Mouse (Mus musculus) limb, embryonic 14.5 days (tissue): ENCODE results near the gene Large2. TPM values are rescaled to one million over a fixed set of nuclear protein-coding genes. Genes with fewer than 3 reads are reported as not detected.

Experiments
- ATAC-seq: fragments of 200-750 bp; cut with Nextera tagmentation; 2 replicates; pipeline ENCODE4 v1.8.0; 2017; ENCODE audit warnings: low read depth, moderate number of reproducible peaks, moderate TSS enrichment; ENCODE audit not compliant: low FRiP score
- DNase-seq: peaks from one replicate; pipeline ENCODE4 v3.0.0-alpha.2; 2015; ENCODE audit warnings: low spot score
- H3K27ac ChIP-seq: fragments of 300-500 bp; sonication (generic); replicated peaks from 2 replicates; pipeline ENCODE4 v1.5.1; 2014; ENCODE audit warnings: low read depth, mild to moderate bottlenecking, low read length, moderate library complexity, mixed read lengths
- H3K27me3 ChIP-seq: fragments of 300-500 bp; sonication (generic); 2 replicates; pipeline ENCODE4 v1.6.1; 2014; ENCODE audit warnings: low read length, mixed read lengths; ENCODE audit not compliant: control insufficient read depth, insufficient read depth
- H3K36me3 ChIP-seq: fragments of 300-500 bp; sonication (generic); 2 replicates; pipeline ENCODE4 v1.6.1; 2014; ENCODE audit warnings: mild to moderate bottlenecking, low read length, moderate library complexity, mixed read lengths; ENCODE audit not compliant: control insufficient read depth, insufficient read depth
- H3K4me1 ChIP-seq: fragments of 300-500 bp; sonication (generic); 2 replicates; pipeline ENCODE4 v1.6.1; 2014; ENCODE audit warnings: antibody characterized with exemption, low read length, mixed read lengths; ENCODE audit not compliant: control insufficient read depth, insufficient read depth
- H3K4me2 ChIP-seq: fragments of 300-500 bp; sonication (generic); replicated peaks from 2 replicates; pipeline ENCODE4 v1.6.1; 2014; ENCODE audit warnings: low read depth, mild to moderate bottlenecking, low read length, moderate library complexity; ENCODE audit not compliant: severe bottlenecking
- H3K4me3 ChIP-seq: fragments of 300-500 bp; sonication (generic); replicated peaks from 2 replicates; pipeline ENCODE4 v1.5.1; 2014; ENCODE audit warnings: low read length
- H3K9ac ChIP-seq: fragments of 300-500 bp; sonication (generic); 2 replicates; pipeline ENCODE4 v1.6.1; 2014; ENCODE audit warnings: mild to moderate bottlenecking, low read depth, low read length, moderate library complexity; ENCODE audit not compliant: severe bottlenecking
- H3K9me3 ChIP-seq: fragments of 300-500 bp; sonication (generic); 2 replicates; pipeline ENCODE4 v1.6.1; 2016; ENCODE audit warnings: low read length; ENCODE audit not compliant: control insufficient read depth
- POLR2A ChIP-seq: fragments of 200-500 bp; IDR thresholded peaks from 2 replicates; pipeline ENCODE4 v1.8.0; 2012; ENCODE audit warnings: inconsistent platforms, mild to moderate bottlenecking, moderate library complexity, borderline replicate concordance; ENCODE audit not compliant: insufficient read depth, insufficient read length; ENCODE audit errors: extremely low read depth
- WGBS: fragments of 180-500 bp; shearing (Covaris S2); extraction: QIAGEN DNeasy Blood & Tissue Kit; methylation state at CpG from one replicate; pipeline ENCODE4 v1.1.7; 2014; 5-methylcytosine and 5-hydroxymethylcytosine counted together
- polyA plus RNA-seq, 2 experiments: library from polyadenylated mRNA; depleted of rRNA in 1 of 2; stranded (reverse) in 1 of 2; unstranded in 1 of 2; fragments of >200 nt; fragmentation: Nextera tagmentation in 1 of 2; extraction: Ambion mirVana in 1 of 2; gene quantifications; 2 replicates each; pipeline versions ENCODE4 v1.2.1 to v1.2.3; 2012 to 2014

The Large2 gene
- polyA plus RNA-seq, 2 experiments: 16.3 to 32.7 TPM

DNA sequence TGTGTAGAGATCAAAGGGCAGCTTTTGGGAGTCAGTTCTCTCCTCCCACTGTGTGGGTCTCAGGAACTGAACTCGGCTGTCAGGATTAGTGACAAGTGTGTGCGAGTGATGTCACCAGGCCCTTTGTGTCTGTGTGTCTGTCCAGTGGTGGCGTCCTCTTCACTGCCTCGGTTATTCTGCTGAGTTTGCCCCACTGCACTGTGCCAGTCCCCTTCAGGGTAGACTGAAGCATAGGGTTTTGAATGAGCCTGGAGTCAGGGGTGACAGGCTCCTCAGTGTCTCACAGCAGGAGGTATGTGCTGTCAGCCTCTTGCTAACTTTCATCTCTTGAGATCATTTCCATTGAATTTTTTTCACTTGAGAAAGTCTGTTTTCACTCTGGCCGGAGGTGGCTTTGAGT lies 21.3 kb downstream of the Large2 start:
- H3K27ac ChIP-seq: no peak overlapping the region
- H3K9me3 ChIP-seq: no peaks in the 10 kb centered on the region
- ATAC-seq: no peak
- no peak overlapping the region for H3K9ac ChIP-seq
- no peak for DNase-seq
- no peaks in the 10 kb centered on the region for H3K27me3 ChIP-seq
- no peaks in the 10 kb centered on the region for H3K4me1 ChIP-seq
- H3K4me3 ChIP-seq: no peak overlapping the region
- peaks cover 86% of the 10 kb centered on the region for H3K36me3 ChIP-seq
- 68% methylated on average over 5 of the region's 5 CpGs for WGBS
- no peak overlapping the region for H3K4me2 ChIP-seq
- TF ChIP-seq POLR2A: no peak

DNA sequence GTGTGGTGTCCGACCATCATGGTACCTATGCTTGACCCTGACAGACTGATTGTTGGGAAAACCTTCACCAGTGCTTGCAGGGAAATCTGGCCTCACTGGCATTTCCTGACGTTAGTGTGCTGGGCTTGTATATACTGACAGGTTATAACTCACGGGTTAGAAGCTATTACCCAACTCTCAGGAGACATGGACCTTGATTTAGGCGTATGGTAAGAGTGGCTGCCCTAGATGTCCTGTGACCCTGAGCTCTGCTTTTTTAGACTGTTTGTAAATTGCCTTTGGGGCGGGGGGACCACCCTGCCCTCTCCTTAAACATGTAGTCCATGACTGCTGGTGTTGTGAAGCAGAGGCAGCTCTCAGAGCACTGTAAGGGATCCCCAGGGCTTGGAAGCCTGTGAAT lies 24.0 kb downstream of the Large2 start:
- DNase-seq (no peak), ATAC-seq (no peak)
- no peak overlapping the region for H3K27ac ChIP-seq
- H3K36me3 ChIP-seq: peaks cover 76% of the 10 kb centered on the region
- no peaks in the 10 kb centered on the region for H3K27me3 ChIP-seq
- no peak overlapping the region for H3K4me2 ChIP-seq
- no peaks in the 10 kb centered on the region for H3K4me1 ChIP-seq
- no peaks in the 10 kb centered on the region for H3K9me3 ChIP-seq
- H3K9ac ChIP-seq: no peak overlapping the region
- H3K4me3 ChIP-seq: no peak overlapping the region
- TF ChIP-seq POLR2A: no peak
- WGBS: 59% methylated on average over 5 of the region's 5 CpGs

DNA sequence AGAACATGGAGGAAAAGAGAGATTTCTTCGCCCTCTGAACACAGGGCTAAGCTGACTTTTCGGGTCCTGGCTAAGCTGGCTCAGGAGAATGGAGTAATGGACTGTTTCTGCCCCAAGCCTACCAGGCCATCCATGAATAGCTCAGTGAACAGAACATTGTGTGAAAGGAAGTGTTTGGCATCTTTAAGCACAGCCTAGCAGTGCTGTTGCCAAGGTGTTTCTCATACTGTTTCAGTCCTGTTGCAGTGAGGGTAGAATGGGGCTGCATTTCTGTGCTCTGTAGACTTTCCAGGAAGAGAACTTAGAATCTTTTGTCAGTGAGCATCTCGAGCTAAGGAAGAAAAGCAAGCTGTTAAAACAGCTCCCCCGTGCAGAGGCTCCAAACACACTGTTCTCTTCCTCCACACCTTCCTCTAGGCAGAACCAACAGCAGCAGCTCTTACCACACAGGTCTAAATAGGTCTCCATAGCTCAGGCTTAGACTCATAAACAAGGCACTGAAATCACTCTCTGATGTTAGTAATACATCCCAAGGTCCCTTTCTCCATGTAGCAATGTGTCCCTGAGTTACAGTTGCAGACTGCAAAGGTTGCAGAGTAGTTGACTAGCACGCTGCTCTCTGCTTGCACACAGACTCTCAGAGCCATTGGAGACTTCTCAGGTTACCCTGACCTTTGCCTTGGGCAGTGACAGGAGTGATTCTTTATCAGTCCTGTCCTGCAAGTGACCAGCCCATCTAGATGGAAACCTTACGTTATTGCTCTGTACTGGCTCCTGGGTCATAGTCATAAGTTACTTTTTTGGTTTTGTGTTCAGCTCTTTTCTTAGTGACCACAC lies 24.9 kb downstream of the Large2 start:
- H3K27me3 ChIP-seq: no peaks in the 10 kb centered on the region
- WGBS: 51% methylated on average over 6 of the region's 6 CpGs
- no peak for DNase-seq
- H3K4me1 ChIP-seq: no peaks in the 10 kb centered on the region
- H3K36me3 ChIP-seq: peaks cover 76% of the 10 kb centered on the region
- no peak overlapping the region for H3K27ac ChIP-seq
- H3K9ac ChIP-seq: no peak overlapping the region
- H3K4me3 ChIP-seq: no peak overlapping the region
- no peak for TF ChIP-seq POLR2A
- no peaks in the 10 kb centered on the region for H3K9me3 ChIP-seq
- no peak overlapping the region for H3K4me2 ChIP-seq
- no peak for ATAC-seq

DNA sequence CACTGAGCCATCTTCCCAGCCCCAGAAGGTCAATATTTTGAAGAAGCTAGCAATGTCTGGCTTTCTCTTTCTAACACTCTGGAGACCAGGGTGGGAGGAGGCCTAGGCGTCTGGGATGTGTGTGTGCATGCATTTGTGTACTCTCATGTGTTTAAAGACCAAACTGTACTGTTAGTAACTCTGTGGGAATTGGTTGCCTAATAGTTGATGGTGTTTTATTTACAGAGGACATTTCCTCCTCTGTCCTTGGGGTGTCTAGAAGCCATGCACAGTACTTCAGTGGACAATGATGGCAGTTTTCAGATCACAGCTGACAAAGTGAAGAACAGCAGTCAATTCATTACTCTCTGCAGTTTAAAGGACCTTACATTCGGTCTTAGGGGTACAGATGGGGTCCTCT lies 27.5 kb downstream of the Large2 start:
- DNase-seq (no peak), ATAC-seq (no peak)
- no peak overlapping the region for H3K27ac ChIP-seq
- TF ChIP-seq POLR2A: no peak
- no peak overlapping the region for H3K4me3 ChIP-seq
- 94% methylated on average over 2 of the region's 2 CpGs for WGBS
- no peaks in the 10 kb centered on the region for H3K9me3 ChIP-seq
- no peak overlapping the region for H3K9ac ChIP-seq
- H3K36me3 ChIP-seq: peaks cover 71% of the 10 kb centered on the region
- no peak overlapping the region for H3K4me2 ChIP-seq
- H3K4me1 ChIP-seq: no peaks in the 10 kb centered on the region
- H3K27me3 ChIP-seq: no peaks in the 10 kb centered on the region

DNA sequence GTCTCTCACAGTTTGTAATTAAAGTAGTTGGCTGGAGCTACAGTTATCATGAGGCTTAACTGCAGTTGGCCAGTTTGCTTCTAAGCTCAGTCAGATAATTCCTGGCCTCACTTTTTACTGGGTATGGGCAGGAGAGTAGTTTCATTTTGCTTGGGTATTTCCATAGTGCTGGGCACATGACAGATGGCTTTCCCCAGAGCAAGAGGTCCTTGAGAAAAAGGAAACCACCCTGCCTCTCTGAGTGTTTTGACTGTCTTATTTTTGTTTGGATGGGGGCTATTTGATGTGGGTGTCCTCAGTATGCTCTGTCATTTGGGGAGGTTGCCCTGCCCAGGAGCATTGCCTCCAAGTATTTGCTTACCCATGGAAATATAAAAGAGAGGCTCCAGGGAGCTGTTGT lies 32.3 kb downstream of the Large2 start:
- H3K9ac ChIP-seq: no peak overlapping the region
- H3K4me3 ChIP-seq: no peak overlapping the region
- no peak for TF ChIP-seq POLR2A
- no peak overlapping the region for H3K4me2 ChIP-seq
- no peaks in the 10 kb centered on the region for H3K4me1 ChIP-seq
- H3K36me3 ChIP-seq: peaks cover 55% of the 10 kb centered on the region
- no peak overlapping the region for H3K27ac ChIP-seq
- no peak for DNase-seq
- H3K9me3 ChIP-seq: no peaks in the 10 kb centered on the region
- no peaks in the 10 kb centered on the region for H3K27me3 ChIP-seq
- no peak for ATAC-seq

DNA sequence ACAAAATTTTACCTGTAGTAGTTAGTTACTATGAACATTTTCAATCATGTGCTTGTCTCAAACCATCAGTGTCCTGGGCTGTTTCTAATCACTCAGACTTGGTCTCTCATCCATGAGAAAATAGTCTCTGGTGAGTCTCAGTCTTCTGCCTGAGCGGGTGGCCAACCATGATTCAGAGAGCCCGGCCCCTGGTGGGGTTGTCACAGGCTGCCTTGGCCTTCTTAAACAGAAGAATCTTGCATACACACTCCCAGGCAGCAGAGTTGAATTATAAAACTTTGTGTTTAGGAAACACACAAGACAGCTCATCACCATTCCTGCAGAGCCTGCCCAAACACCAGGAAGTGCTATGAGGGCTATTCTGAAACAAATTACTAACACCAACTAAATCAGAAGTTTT lies 42.8 kb downstream of the Large2 start:
- 91% methylated on average over 2 of the region's 2 CpGs for WGBS
- no peaks in the 10 kb centered on the region for H3K9me3 ChIP-seq
- no peak overlapping the region for H3K4me3 ChIP-seq
- H3K36me3 ChIP-seq: peaks cover 81% of the 10 kb centered on the region
- no peak for DNase-seq
- no peak for TF ChIP-seq POLR2A
- no peaks in the 10 kb centered on the region for H3K27me3 ChIP-seq
- ATAC-seq: no peak
- no peaks in the 10 kb centered on the region for H3K4me1 ChIP-seq
- H3K4me2 ChIP-seq: no peak overlapping the region
- no peak overlapping the region for H3K27ac ChIP-seq
- no peak overlapping the region for H3K9ac ChIP-seq
